Mouse (Mus musculus): Measurements from ENCODE around the gene Cpe. TPM values are rescaled to one million over a fixed set of nuclear protein-coding genes. Genes with fewer than 3 reads are reported as not detected.
"Not testable (repeated sequence)": the region's sequence is repeated elsewhere in the genome, so short reads cannot be mapped to it uniquely, and the experiment has no call there.

Cpe gene
- polyA plus RNA-seq, 1 experiment from 2014 or later: 911 TPM

DNA sequence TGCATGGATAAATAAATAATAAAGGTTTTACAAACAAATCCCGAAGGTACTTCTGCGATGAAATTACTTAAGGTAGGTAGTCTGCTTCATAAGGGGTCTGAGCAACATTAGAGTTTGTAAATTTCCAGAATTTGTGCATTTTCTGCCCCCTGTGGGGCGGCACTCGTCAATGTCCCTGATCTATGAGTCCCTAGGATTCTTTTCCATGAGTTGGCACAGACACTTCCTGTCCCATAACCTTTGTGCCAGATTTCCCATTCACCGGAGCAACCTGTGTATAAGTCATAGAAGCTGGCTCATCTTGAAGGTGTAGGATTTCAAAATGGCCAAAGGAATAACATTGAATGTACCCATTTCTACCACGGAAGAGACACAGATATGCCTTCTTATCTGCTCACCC is 2.5 kb downstream of the Cpe start:
- peak overlapping the region; percentile 99; the same call in 1 of the 2 replicates for H3K9ac ChIP-seq (replicated peaks; ENCODE audit: low read length)
- peak overlapping the region; percentile 83 for H3K4me3 ChIP-seq (replicated peaks; ENCODE audit: low read depth, low read length)
- H3K27me3 ChIP-seq (ENCODE audit: control insufficient read depth, insufficient read depth, low read length): no peaks in the 10 kb centered on the region
- no peaks in the 10 kb centered on the region for H3K36me3 ChIP-seq (ENCODE audit: control insufficient read depth, insufficient read depth, low read length)
- peak overlapping the region; percentile 10; the same call in 1 of the 2 replicates for H3K27ac ChIP-seq (replicated peaks; ENCODE audit: low read depth, low read length)
- peak overlapping the region; percentile 62 for H3K4me2 ChIP-seq (ENCODE audit: low read length)
- 71% methylated on average over 6 of the region's 6 CpGs for WGBS
- no peaks in the 10 kb centered on the region for H3K9me3 ChIP-seq (ENCODE audit: control insufficient read depth, low read length)
- DNase-seq: no peak
- ATAC-seq (ENCODE audit: low FRiP score, low TSS enrichment): no peak
- peaks cover 32% of the 10 kb centered on the region for H3K4me1 ChIP-seq (ENCODE audit: control insufficient read depth, insufficient read depth, low read length)

DNA sequence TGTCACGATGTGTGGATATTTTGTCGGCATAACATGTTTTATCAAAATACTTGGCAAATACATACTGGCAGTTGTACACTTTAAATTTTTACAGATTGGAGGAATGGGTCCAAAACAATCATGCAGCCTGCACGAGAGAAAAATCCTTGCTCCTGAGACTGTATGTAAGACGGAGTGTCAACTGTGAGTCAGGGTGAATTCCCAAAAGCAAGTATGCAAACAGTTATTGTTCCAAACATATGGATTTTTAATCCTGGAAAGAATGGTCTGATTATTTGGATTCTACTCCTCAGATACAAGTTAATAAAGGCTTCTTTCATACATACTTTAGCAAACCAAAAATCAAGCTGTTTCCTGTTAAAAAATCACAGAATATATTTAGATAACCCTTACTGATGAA is 4.1 kb downstream of the Cpe start:
- Histone ChIP-seq H3K27me3 (ENCODE audit: control insufficient read depth, insufficient read depth, low read length) (no peaks in the 10 kb centered on the region), H3K4me1 (ENCODE audit: control insufficient read depth, insufficient read depth, low read length) (peaks cover 30% of the 10 kb centered on the region), H3K27ac (replicated peaks; ENCODE audit: low read depth, low read length) (no peak overlapping the region), H3K36me3 (ENCODE audit: control insufficient read depth, insufficient read depth, low read length) (no peaks in the 10 kb centered on the region), H3K9ac (replicated peaks; ENCODE audit: low read length) (no peak overlapping the region), H3K4me3 (replicated peaks; ENCODE audit: low read depth, low read length) (no peak overlapping the region), H3K9me3 (ENCODE audit: control insufficient read depth, low read length) (no peaks in the 10 kb centered on the region), H3K4me2 (ENCODE audit: low read length) (no peak overlapping the region)
- no peak for ATAC-seq (ENCODE audit: low FRiP score, low TSS enrichment)
- DNase-seq: no peak
- WGBS: 71% methylated on average over 4 of the region's 4 CpGs

DNA sequence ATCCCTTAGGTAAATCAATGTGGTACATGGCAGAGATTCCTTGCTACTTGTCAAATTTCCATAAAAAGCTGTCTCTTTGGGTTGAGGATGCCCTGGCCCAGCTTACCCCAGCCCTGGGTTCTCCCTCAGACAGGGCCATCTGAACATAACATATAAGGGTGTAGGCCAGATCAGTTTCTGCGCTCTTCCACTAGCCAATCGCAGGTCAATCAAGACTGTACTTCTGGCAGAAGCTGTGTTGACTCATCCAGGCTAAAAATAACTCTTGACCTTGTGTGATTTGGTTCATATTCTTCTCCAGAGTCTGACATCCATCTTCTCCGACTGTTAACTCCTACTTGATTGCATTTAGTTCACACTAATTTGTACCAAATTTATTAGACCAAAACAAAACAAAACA is 4.7 kb downstream of the Cpe start:
- 88% methylated on average over 3 of the region's 3 CpGs for WGBS
- no peak for ATAC-seq (ENCODE audit: low FRiP score, low TSS enrichment)
- H3K27me3 ChIP-seq (ENCODE audit: control insufficient read depth, insufficient read depth, low read length): no peaks in the 10 kb centered on the region
- no peak overlapping the region for H3K4me3 ChIP-seq (replicated peaks; ENCODE audit: low read depth, low read length)
- H3K36me3 ChIP-seq (ENCODE audit: control insufficient read depth, insufficient read depth, low read length): no peaks in the 10 kb centered on the region
- no peaks in the 10 kb centered on the region for H3K9me3 ChIP-seq (ENCODE audit: control insufficient read depth, low read length)
- peaks cover 24% of the 10 kb centered on the region for H3K4me1 ChIP-seq (ENCODE audit: control insufficient read depth, insufficient read depth, low read length)
- H3K4me2 ChIP-seq (ENCODE audit: low read length): no peak overlapping the region
- DNase-seq: no peak
- H3K9ac ChIP-seq (replicated peaks; ENCODE audit: low read length): no peak overlapping the region
- 0 out of 2 replicates have a peak overlapping the region, but pooled peaks have one; percentile 37 for H3K27ac ChIP-seq (replicated peaks; ENCODE audit: low read depth, low read length)

DNA sequence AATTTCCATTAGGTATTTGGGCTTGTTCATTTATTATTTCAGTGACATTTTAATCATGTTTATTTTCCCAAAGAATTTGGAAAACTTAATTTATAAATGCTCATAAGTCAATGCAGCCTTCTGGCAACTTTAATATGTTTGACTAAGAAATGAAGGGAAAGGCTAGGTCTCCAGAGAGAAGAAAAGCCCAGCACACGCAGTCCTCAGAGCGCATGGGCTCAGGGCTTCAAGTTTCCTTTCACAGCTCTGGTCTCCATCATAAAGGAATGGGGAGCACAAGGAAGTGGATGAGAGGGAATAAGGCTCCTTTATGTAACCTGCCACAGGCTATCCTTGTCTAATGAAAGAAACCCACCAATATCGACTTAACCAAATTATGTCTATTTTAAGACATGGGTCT is 10.4 kb downstream of the Cpe start:
- 70% methylated on average over 3 of the region's 3 CpGs for WGBS
- no peak overlapping the region for H3K9ac ChIP-seq (replicated peaks; ENCODE audit: low read length)
- H3K27ac ChIP-seq (replicated peaks; ENCODE audit: low read depth, low read length): no peak overlapping the region
- H3K27me3 ChIP-seq (ENCODE audit: control insufficient read depth, insufficient read depth, low read length): no peaks in the 10 kb centered on the region
- DNase-seq (no peak), ATAC-seq (ENCODE audit: low FRiP score, low TSS enrichment) (no peak)
- H3K4me1 ChIP-seq (ENCODE audit: control insufficient read depth, insufficient read depth, low read length): no peaks in the 10 kb centered on the region
- H3K9me3 ChIP-seq (ENCODE audit: control insufficient read depth, low read length): no peaks in the 10 kb centered on the region
- H3K4me3 ChIP-seq (replicated peaks; ENCODE audit: low read depth, low read length): no peak overlapping the region
- no peak overlapping the region for H3K4me2 ChIP-seq (ENCODE audit: low read length)
- peaks cover 3% of the 10 kb centered on the region; the same call in 1 of the 2 replicates for H3K36me3 ChIP-seq (ENCODE audit: control insufficient read depth, insufficient read depth, low read length)

DNA sequence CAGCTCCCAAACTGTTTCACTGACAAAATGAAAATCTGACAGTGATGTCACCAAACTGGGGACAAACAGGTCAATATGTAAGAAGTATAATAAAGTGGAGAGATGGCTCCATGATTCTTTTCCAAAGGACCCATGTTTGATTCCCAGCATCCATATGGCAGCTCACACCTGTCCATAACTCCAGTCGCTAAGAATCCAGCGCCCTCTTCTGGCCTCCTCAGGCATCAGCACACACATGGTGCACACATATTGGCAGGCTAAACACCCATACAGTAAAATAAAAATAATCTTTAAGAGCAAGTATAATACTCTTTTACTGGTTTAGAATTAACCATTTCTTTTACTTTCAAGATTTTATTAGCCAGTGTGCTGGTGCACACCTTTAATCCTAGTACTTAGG is 16.5 kb downstream of the Cpe start:
- no peak overlapping the region for H3K9ac ChIP-seq (replicated peaks; ENCODE audit: low read length)
- H3K27ac ChIP-seq (replicated peaks; ENCODE audit: low read depth, low read length): no peak overlapping the region
- 0 out of 2 replicates have a peak, but pooled peaks cover 3% of the 10 kb centered on the region for H3K4me1 ChIP-seq (ENCODE audit: control insufficient read depth, insufficient read depth, low read length)
- no peak for ATAC-seq (ENCODE audit: low FRiP score, low TSS enrichment)
- WGBS: 76% methylated on average over 2 of the region's 2 CpGs
- H3K9me3 ChIP-seq (ENCODE audit: control insufficient read depth, low read length): no peaks in the 10 kb centered on the region
- no peaks in the 10 kb centered on the region for H3K27me3 ChIP-seq (ENCODE audit: control insufficient read depth, insufficient read depth, low read length)
- no peak overlapping the region for H3K4me3 ChIP-seq (replicated peaks; ENCODE audit: low read depth, low read length)
- H3K4me2 ChIP-seq (ENCODE audit: low read length): no peak overlapping the region
- DNase-seq: no peak
- peaks cover 1% of the 10 kb centered on the region; the same call in 1 of the 2 replicates for H3K36me3 ChIP-seq (ENCODE audit: control insufficient read depth, insufficient read depth, low read length)

DNA sequence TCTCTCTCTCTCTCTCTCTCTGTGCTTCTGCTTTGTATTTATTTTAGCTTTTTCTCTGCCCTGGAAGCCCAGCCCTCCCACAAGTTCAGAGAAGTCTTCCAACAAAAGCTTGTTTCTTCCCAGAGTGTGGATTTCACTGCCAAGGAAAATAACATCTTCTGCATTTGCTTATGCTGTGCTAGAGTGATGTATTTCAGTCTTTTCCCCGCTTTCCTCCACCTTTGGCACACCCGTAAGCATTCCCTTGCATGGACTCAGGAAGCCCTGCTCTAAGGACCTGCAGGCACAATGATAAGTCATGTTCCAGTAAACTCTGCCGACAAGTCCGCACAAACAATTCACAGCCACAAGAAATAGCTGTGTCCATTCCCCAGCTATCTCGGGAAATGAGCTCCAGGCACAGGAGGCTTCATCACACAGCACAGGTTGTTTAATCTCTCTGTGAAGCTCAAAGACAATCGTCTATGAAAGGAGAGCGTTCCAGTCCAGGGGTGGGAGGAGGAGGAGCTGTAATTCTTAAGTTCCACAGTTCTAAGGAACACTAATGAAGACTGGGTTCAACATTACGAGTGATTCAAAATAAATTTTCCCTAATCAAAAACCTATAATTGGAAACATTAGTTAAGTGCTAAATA is 17.8 kb downstream of the Cpe start:
- WGBS: 80% methylated on average over 8 of the region's 8 CpGs
- ATAC-seq (ENCODE audit: low FRiP score, low TSS enrichment): no peak

DNA sequence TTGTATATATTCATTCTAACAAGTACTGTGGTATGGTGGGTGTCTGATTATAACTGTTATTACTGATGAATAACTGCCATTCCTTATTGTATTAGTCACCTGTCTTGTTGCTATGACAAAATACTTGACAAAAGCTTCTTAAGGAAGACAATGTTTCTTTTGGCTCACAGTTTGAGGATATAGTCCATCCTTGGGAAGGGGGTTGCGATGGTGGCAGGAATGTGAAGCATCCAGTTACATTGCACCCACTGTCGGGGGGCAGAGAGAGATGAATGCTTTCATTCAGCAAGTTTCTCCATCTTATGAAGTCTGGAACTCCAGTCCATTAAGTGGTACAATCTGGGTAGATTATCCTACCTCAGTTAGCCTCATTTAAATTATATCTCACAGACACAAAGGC is 19.9 kb downstream of the Cpe start:
- Histone ChIP-seq H3K9me3 (ENCODE audit: control insufficient read depth, low read length) (no peaks in the 10 kb centered on the region), H3K4me1 (ENCODE audit: control insufficient read depth, insufficient read depth, low read length) (0 out of 2 replicates have a peak, but pooled peaks cover 3% of the 10 kb centered on the region), H3K27me3 (ENCODE audit: control insufficient read depth, insufficient read depth, low read length) (no peaks in the 10 kb centered on the region), H3K9ac (replicated peaks; ENCODE audit: low read length) (no peak overlapping the region), H3K36me3 (ENCODE audit: control insufficient read depth, insufficient read depth, low read length) (no peaks in the 10 kb centered on the region), H3K4me3 (replicated peaks; ENCODE audit: low read depth, low read length) (no peak overlapping the region), H3K4me2 (ENCODE audit: low read length) (no peak overlapping the region), H3K27ac (replicated peaks; ENCODE audit: low read depth, low read length) (no peak overlapping the region)
- DNase-seq (no peak), ATAC-seq (ENCODE audit: low FRiP score, low TSS enrichment) (no peak)
- WGBS: 65% methylated on average over 2 of the region's 2 CpGs

More for the DNA sequence above, 17.8 kb downstream of the Cpe start:
- Histone ChIP-seq H3K4me1 (ENCODE audit: control insufficient read depth, insufficient read depth, low read length) (0 out of 2 replicates have a peak, but pooled peaks cover 3% of the 10 kb centered on the region), H3K4me3 (replicated peaks; ENCODE audit: low read depth, low read length) (no peak overlapping the region), H3K4me2 (ENCODE audit: low read length) (no peak overlapping the region), H3K27ac (replicated peaks; ENCODE audit: low read depth, low read length) (no peak overlapping the region), H3K9ac (replicated peaks; ENCODE audit: low read length) (no peak overlapping the region), H3K9me3 (ENCODE audit: control insufficient read depth, low read length) (no peaks in the 10 kb centered on the region), H3K36me3 (ENCODE audit: control insufficient read depth, insufficient read depth, low read length) (no peaks in the 10 kb centered on the region), H3K27me3 (ENCODE audit: control insufficient read depth, insufficient read depth, low read length) (no peaks in the 10 kb centered on the region)
- DNase-seq: no peak

DNA sequence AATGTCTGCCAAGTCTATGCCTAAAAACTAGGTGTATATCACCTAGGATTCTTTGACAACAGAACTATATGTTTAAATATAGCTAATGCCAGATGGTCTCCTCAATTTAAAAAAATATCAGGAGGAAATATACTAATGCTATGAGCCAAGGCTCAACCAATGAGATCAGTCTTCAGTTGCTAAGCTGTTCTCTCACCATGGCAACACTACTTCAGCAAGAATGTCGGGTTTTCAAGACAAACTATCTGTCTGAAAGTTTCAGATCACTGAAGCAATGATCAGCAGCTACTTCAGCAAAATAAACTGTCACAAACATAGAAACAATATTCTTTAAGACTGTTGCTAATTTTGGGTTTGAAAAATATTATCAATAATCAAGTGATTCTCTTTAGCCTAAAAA is 20.9 kb downstream of the Cpe start:
- DNase-seq: peak; percentile 38
- ATAC-seq (ENCODE audit: low FRiP score, low TSS enrichment): no peak

DNA sequence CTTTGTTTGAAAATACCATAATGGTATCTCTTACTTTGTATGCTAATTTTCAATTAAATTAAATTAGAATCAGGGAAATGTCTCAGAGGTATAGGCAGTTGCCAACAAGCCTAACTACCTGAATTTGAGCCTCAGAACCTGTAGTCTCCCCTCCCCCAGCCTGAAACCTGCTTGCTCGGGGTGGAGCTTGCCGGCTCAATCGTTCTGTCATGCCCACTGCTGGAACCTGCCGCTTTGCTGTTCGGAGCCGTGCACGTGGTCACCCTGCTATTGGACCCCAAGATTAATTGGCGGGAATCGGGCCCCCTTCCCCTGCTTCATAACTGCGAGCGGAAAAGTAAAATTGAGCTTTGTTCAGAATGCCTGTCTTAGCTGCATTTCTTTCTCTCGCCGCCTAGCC is 26.5 kb downstream of the Cpe start:
- H3K4me3 ChIP-seq (replicated peaks; ENCODE audit: low read depth, low read length); H3K9ac ChIP-seq (replicated peaks; ENCODE audit: low read length); H3K36me3 ChIP-seq (ENCODE audit: control insufficient read depth, insufficient read depth, low read length); DNase-seq; H3K27me3 ChIP-seq (ENCODE audit: control insufficient read depth, insufficient read depth, low read length); ATAC-seq (ENCODE audit: low FRiP score, low TSS enrichment); H3K9me3 ChIP-seq (ENCODE audit: control insufficient read depth, low read length); H3K4me2 ChIP-seq (ENCODE audit: low read length); H3K27ac ChIP-seq (replicated peaks; ENCODE audit: low read depth, low read length); H3K4me1 ChIP-seq (ENCODE audit: control insufficient read depth, insufficient read depth, low read length): not testable (repeated sequence)
- 65% methylated on average over 13 of the region's 13 CpGs for WGBS

More for the DNA sequence above, 20.9 kb downstream of the Cpe start:
- no peaks in the 10 kb centered on the region for H3K27me3 ChIP-seq (ENCODE audit: control insufficient read depth, insufficient read depth, low read length)
- 0 out of 2 replicates have a peak, but pooled peaks cover 3% of the 10 kb centered on the region for H3K4me1 ChIP-seq (ENCODE audit: control insufficient read depth, insufficient read depth, low read length)
- H3K9me3 ChIP-seq (ENCODE audit: control insufficient read depth, low read length): no peaks in the 10 kb centered on the region
- no peak overlapping the region for H3K27ac ChIP-seq (replicated peaks; ENCODE audit: low read depth, low read length)
- H3K4me3 ChIP-seq (replicated peaks; ENCODE audit: low read depth, low read length): no peak overlapping the region
- WGBS: 0% methylated on average over 1 of the region's 1 CpGs
- H3K36me3 ChIP-seq (ENCODE audit: control insufficient read depth, insufficient read depth, low read length): no peaks in the 10 kb centered on the region
- no peak overlapping the region for H3K4me2 ChIP-seq (ENCODE audit: low read length)
- H3K9ac ChIP-seq (replicated peaks; ENCODE audit: low read length): no peak overlapping the region
